Mouse (Mus musculus) lung, adult 10 weeks (tissue): ENCODE measurements around the gene Trpt1. TPM values are rescaled to one million over a fixed set of nuclear protein-coding genes. Genes with fewer than 3 reads are reported as not detected.

Experiments
- polyA plus RNA-seq: library from polyadenylated mRNA; stranded (reverse); fragments of 350-450 nt; fragmentation: Illumina TruSeq; extraction: RNeasy Lipid Tissue Mini Kit (QIAGEN cat#74804); gene quantifications from one replicate; pipeline ENCODE4 v1.2.3, GENCODE M21; 2014; ENCODE audit warnings: low read depth, low replicate concordance; ENCODE audit not compliant: insufficient read depth

The Trpt1 gene
- polyA plus RNA-seq = 8.8 TPM

GRCm38 (mm10) chr19:6996006-6996405, at the start of gene Trpt1, which contains the start of gene Nudt22:
TSS of gene Trpt1 (plus strand) at chr19:6996131.
TSS of gene Nudt22 (minus strand) at chr19:6996117.

DNA sequence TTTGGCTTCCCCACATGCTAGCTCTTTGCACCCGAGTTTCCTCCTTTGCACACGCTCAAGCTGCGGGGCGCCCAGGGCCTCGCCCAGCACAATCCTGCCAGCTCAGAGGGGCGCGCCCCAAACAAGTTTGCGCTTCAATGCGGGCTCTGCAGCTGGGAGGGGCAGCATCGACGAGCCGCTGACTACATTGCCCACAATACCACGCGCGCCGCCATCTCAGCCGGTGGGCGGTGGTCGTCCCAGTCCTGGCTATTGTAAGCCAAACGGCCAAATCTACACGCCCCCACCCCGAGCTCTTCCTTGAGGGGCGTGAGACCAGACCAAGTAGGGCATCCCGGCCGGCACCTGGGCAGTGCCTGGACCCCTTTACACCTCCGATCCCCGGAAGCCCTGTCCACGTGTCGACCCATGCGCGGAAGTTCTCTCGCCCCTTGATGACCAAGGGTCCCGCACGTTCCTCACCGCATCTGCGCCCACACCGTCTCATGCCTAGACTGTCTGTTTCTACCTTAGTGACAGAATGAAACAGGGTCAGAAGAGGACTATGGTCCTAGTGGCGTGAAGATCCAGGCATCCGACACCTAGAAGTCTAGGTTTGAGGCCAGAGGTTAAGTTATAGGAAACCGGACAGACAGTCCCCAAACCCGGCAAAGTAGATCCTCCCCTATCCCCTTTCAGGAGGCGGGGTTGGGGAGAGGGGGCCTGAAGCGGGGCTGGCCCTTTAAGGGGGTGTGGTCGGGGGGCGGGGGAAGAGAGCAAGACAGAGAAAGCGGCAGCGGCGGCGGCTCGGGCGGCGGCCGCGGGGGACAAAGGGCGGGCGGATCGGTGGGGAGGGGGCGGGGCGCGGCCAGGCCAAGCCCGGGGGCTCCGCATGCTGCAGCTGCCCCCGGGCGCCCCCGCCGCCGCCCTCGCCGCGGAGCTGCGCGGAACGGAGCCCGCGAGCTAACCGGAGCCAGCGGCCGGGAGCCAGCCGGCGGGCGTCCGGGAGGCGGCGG, 21.4 kb upstream of the Trpt1 start, which contains the start of gene Ppp1r14b:
TSS of gene Ppp1r14b (plus strand) at position 758 of the 995 bp plus-strand sequence.

DNA sequence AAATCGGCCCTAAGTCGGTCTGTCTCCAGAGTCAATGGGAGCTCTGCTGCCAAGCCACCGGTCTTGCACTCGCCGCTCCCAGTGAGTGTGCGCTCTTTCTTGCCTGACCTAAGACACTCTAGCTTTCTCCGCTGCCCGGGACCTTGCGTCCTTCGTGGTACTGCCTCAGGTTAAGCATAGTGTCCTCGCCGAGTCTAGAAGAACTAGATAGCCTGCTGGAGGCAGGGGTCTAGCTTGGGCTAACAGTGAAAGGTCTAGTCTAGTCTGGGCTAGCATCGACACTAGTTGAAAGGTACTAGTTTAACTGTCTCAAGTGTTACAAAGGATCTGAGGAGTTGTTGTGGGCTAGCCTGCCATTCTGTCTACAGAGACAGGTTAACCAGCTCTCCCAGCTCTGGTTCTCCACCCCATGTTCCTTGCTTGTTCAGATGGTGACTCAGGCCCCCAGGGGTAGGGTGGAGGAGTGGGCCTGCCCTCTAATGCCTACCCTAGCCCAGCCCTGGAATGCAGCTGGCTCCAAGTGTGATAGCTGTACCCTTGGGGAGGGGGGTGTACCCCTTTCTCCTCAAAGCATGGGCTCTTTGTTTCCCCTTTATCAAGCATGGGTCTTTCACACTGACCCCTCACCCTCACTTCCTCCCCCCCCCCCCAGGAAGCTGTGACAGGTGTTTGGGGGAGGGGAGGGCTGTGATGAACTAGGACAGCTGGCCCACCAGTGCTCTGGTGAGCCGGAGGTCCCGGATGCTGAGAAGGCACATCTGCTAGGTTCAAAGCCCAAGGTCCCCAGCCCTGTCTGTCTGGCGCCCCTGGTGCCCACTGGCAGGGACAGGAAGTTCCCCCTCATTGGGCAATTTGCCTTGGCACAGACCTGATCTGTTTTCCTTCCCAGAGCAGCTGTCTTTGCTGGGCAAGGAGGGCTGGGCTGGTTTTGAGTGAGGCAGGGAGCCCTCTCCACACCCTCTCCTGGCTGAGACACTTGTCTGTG, 20.1 kb upstream of the Trpt1 start, which contains the start of gene Plcb3:
TSS of gene Plcb3 (minus strand) at position 934 of the 985 bp plus-strand sequence.

DNA sequence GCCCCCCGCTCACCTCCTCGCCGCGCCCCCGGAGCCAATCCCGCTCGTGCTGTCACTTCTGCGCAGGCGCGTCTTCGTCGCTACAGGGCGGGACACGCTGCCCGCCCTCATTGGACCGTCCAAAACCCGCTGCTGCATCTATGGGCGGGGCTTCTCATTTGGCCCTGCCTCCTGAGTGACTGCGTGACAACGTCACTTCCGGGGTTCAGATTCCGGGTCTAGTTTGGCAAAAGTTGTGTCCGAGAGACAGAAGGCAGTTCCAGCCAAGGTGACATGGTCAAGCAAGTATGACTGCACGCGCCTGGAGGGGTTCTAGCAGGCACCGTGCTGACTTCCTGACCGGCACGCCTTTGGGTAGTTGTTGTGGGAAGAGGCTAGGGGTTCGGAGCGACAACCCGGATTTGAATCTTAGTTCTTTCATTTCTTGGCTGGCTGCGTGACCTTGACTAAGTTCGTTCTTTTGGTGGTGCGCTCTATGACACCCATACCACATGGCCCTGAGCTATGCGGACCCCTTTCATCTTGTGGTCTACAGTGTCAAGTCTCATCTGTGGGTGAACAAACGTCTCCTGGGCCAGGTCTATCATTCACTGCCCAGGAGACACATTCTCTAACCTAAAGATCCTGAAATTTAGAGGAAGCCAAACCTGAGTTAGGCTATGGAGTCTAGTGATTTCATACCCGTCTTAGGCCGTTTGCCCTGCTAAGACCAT, 15.4 kb upstream of the Trpt1 start, which contains the start of gene Fkbp2:
TSS of gene Fkbp2 (minus strand) at position 121 of the 713 bp plus-strand sequence.

GRCm38 (mm10) chr19:6987061-6987903, 8.6 kb upstream of the Trpt1 start, which contains the start of gene Vegfb:
TSS of gene Vegfb (minus strand) at chr19:6987651.

DNA sequence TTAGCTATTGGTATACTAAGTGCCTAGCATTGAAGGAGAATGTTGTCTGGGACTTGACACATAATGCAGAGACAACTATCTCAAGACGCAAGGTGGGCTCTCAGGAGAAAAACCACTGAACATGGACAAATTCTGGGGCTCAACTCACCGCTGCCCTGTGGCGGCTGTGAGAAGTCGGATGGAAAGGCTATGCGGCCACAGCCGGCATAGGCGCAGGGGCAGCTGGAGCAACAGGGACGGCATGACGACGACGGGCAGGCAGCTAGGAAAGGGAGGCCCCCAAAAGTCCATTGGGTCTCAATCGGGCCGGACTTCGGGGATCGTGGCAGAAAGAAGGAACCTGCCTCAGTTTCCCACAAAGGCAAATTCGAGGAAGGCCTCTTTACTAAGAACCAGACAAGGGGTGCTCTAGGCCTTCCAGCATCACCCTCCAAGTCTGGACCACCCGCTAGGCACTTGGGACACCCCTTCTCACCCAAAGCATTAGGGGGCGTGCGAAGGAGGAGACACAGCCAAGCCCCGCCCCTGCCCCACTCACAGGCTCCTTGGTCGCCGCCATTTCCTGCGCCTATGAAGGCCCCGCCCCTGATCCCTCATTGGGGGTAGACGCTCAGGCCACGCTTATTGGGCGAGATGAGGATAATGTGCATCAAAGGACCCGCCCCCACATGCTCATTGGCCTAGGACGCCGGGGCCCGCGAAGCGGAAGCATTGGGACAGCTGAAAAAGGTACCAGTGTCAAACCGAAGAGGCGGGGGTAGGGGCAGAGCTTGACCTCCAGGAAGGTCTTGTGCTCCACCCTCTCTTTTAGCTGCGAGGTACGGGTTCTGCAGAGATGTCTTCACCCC, 3.7 kb upstream of the Trpt1 start, which contains the start of gene Dnajc4:
TSS of gene Dnajc4 (minus strand) at position 562 of the 848 bp plus-strand sequence.

GRCm38 (mm10) chr19:7019191-7019590, 23.3 kb downstream of the Trpt1 start, which contains the start of gene Fermt3:
TSS of gene Fermt3 (minus strand) at chr19:7019469.

GRCm38 (mm10) chr19:7039841-7040636, 44.1 kb downstream of the Trpt1 start, which contains the start of gene Stip1:
TSS of gene Stip1 (minus strand) at chr19:7039967.

Other genes starting within 250 kb of the Trpt1 start
- gene Rps6ka4, start 155.5 kb upstream of the Trpt1 start, polyA plus RNA-seq = 16.7 TPM
- 4.5 TPM for gene Ccdc88b, start 137.9 kb upstream of the Trpt1 start, polyA plus RNA-seq
- 74.6 TPM for gene Trmt112, start 86.4 kb upstream of the Trpt1 start, polyA plus RNA-seq
- gene Prdx5, start 86.0 kb upstream of the Trpt1 start, polyA plus RNA-seq = 254 TPM
- 24.6 TPM for gene Esrra, start 74.3 kb upstream of the Trpt1 start, polyA plus RNA-seq
- gene Catsperz, start 70.8 kb upstream of the Trpt1 start, polyA plus RNA-seq = 0.68 TPM
- not detected for gene Kcnk4, start 61.6 kb upstream of the Trpt1 start, polyA plus RNA-seq
- 59.7 TPM for gene Bad, start 54.3 kb upstream of the Trpt1 start, polyA plus RNA-seq
- gene Gpr137, start 53.7 kb upstream of the Trpt1 start, polyA plus RNA-seq = 34.1 TPM
- gene Ppp1r14b, start 21.2 kb upstream of the Trpt1 start, polyA plus RNA-seq = 61.9 TPM
- gene Plcb3, start 19.7 kb upstream of the Trpt1 start, polyA plus RNA-seq = 31.5 TPM
- gene Fkbp2, start 15.6 kb upstream of the Trpt1 start, polyA plus RNA-seq = 111 TPM
- 24.8 TPM for gene Vegfb, start 8.5 kb upstream of the Trpt1 start, polyA plus RNA-seq
- gene Dnajc4, start 3.6 kb upstream of the Trpt1 start, polyA plus RNA-seq = 24.8 TPM
- gene Nudt22, start within 50 bp of the Trpt1 start, polyA plus RNA-seq = 13.9 TPM
- 17.2 TPM for gene Fermt3, start 23.3 kb downstream of the Trpt1 start, polyA plus RNA-seq
- gene Stip1, start 43.8 kb downstream of the Trpt1 start, polyA plus RNA-seq = 69.0 TPM
- gene Macrod1, start 60.7 kb downstream of the Trpt1 start, polyA plus RNA-seq = 22.1 TPM
- 0.06 TPM for gene Flrt1, start 109.6 kb downstream of the Trpt1 start, polyA plus RNA-seq
- 39.3 TPM for gene Otub1, start 210.2 kb downstream of the Trpt1 start, polyA plus RNA-seq
- 408 TPM for gene Cox8a, start 221.5 kb downstream of the Trpt1 start, polyA plus RNA-seq
- gene Naa40, start 245.1 kb downstream of the Trpt1 start, polyA plus RNA-seq = 8.4 TPM